Mouse (Mus musculus) embryo, embryonic 11.5 days (tissue): Measurements from ENCODE around the gene Skp2.
"Not testable (repeated sequence)": the region's sequence is repeated elsewhere in the genome, so short reads cannot be mapped to it uniquely, and the experiment has no call there.

ENCODE experiments used
- DNase-seq: peaks from one replicate; pipeline ENCODE4 v3.0.0-alpha.2; 2012; ENCODE audit warnings: low read depth, low spot score

Gene Skp2

GRCm38 (mm10) chr15:9155325-9155724 is at the start of gene Skp2:
Gene Skp2 (minus strand): TSS chr15:9155425.
- no peak for DNase-seq

- no peak for DNase-seq
Measured at GRCm38 (mm10) chr15:9198421-9198820, 43.2 kb upstream of the Skp2 start.

- DNase-seq, result not testable (repeated sequence)
Measured at GRCm38 (mm10) chr15:9192685-9193084, 37.5 kb upstream of the Skp2 start.

- DNase-seq, result no peak
Measured at GRCm38 (mm10) chr15:9189796-9190195, 34.6 kb upstream of the Skp2 start.

GRCm38 (mm10) chr15:9183995-9184394 is 28.8 kb upstream of the Skp2 start:
- no peak for DNase-seq

GRCm38 (mm10) chr15:9177038-9177437 is 21.8 kb upstream of the Skp2 start:
- DNase-seq, result no peak

- DNase-seq, result no peak
Measured at GRCm38 (mm10) chr15:9164125-9164524, 8.9 kb upstream of the Skp2 start.

GRCm38 (mm10) chr15:9162557-9163070 is 7.4 kb upstream of the Skp2 start:
- no peak for DNase-seq

- DNase-seq, result no peak
Measured at GRCm38 (mm10) chr15:9140684-9141171, 14.5 kb downstream of the Skp2 start.

GRCm38 (mm10) chr15:9140252-9140680 is 15.0 kb downstream of the Skp2 start, which contains the start of gene Lmbrd2:
Gene Lmbrd2 (plus strand): TSS chr15:9140550.
- peak; percentile 94 for DNase-seq

- DNase-seq, result no peak
Measured at GRCm38 (mm10) chr15:9139447-9139846, 15.8 kb downstream of the Skp2 start.

- DNase-seq, result no peak
Measured at GRCm38 (mm10) chr15:9134891-9135507, 20.2 kb downstream of the Skp2 start.

- DNase-seq, result no peak
Measured at GRCm38 (mm10) chr15:9132693-9133443, 22.4 kb downstream of the Skp2 start.

- DNase-seq, result no peak
Measured at GRCm38 (mm10) chr15:9131499-9131888, 23.7 kb downstream of the Skp2 start.

GRCm38 (mm10) chr15:9130772-9131498 is 24.3 kb downstream of the Skp2 start:
- DNase-seq, result no peak

- DNase-seq, result no peak
Measured at GRCm38 (mm10) chr15:9127051-9127791, 28.0 kb downstream of the Skp2 start.

- no peak for DNase-seq
Measured at GRCm38 (mm10) chr15:9124856-9125255, 30.4 kb downstream of the Skp2 start.

GRCm38 (mm10) chr15:9122989-9123388 is 32.2 kb downstream of the Skp2 start:
- no peak for DNase-seq

GRCm38 (mm10) chr15:9120081-9120480 is 35.1 kb downstream of the Skp2 start:
- DNase-seq, result no peak

GRCm38 (mm10) chr15:9118852-9119251 is 36.4 kb downstream of the Skp2 start:
- no peak for DNase-seq

- no peak for DNase-seq
Measured at GRCm38 (mm10) chr15:9114599-9114998, 40.6 kb downstream of the Skp2 start.
